Comparison of ENCODE assay signal across 27 mouse cellular contexts in the genomic region with DNA sequence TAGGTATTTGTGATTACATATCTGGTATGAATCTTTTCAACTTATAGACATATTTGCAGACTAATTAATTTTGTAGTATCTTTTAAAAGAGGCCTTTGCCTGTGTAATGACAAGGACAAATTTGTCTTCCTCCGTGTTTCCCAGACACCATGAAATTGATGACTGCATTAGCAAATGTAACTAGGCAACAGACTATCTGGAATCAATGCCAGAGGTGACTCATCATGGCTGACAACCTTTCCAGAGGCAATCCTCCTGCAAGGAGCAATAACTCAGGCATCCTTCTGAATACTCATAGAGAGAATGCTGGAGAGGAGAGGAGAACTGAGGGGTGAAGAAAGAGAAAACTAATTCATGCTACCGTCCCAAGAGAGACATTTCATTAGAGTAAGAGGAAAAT.
DNase-seq lines count a peak whose midpoint lies in the region; ATAC-seq lines count a peak whose summit lies in the region.
"Had no signal": no experiment of that assay in that cellular context is flagged by ENCODE, and none has a peak within 500 bp of the region (broad histone marks: within the 10 kb centered on the region; RNA-seq: fewer than 3 reads in every experiment).

No protein-coding gene starts in this region.

- ATAC-seq in forebrain, embryonic 14.5 days = no peak
- no peak for ATAC-seq in forebrain, embryonic 15.5 days (replicated peaks)
- ATAC-seq: intestine, postnatal 0 days; midbrain, embryonic 13.5 days had no signal

- WGBS in forebrain, embryonic 14.5 days = 76% methylated on average over 2 of the region's 2 CpGs
- 87% methylated on average over 2 of the region's 2 CpGs for WGBS in forebrain, embryonic 15.5 days

- no peak overlapping the region for H3K4me2 ChIP-seq in forebrain, embryonic 14.5 days (ENCODE audit: low read length)
- no peak overlapping the region for H3K4me2 ChIP-seq in forebrain, embryonic 15.5 days (replicated peaks)
- H3K4me2 ChIP-seq: embryonic facial prominence, embryonic 15.5 days; heart, embryonic 13.5 days; kidney, embryonic 15.5 days; liver, embryonic 13.5 days; midbrain, embryonic 13.5 days; neural tube, embryonic 12.5 days had no signal

- H3K4me3 ChIP-seq in forebrain, embryonic 14.5 days (ENCODE audit: low read depth, low read length) = no peak overlapping the region
- no peak overlapping the region for H3K4me3 ChIP-seq in forebrain, embryonic 15.5 days
- H3K4me3 ChIP-seq: embryonic facial prominence, embryonic 15.5 days; heart, adult 2 months; heart, embryonic 13.5 days; kidney, embryonic 15.5 days; left cerebral cortex, adult 2 months; liver, embryonic 13.5 days; midbrain, embryonic 13.5 days; neural tube, embryonic 12.5 days had no signal

- no peak overlapping the region for H3K9ac ChIP-seq in forebrain, embryonic 14.5 days (ENCODE audit: low read length)
- no peak overlapping the region for H3K9ac ChIP-seq in forebrain, embryonic 15.5 days (replicated peaks)
- H3K9ac ChIP-seq: embryonic facial prominence, embryonic 15.5 days; heart, embryonic 13.5 days; kidney, embryonic 15.5 days; liver, embryonic 13.5 days; midbrain, embryonic 13.5 days; neural tube, embryonic 12.5 days had no signal

- no peak overlapping the region for H3K27ac ChIP-seq in forebrain, embryonic 14.5 days (ENCODE audit: low read depth, low read length)
- no peak overlapping the region for H3K27ac ChIP-seq in forebrain, embryonic 15.5 days (replicated peaks)
- H3K27ac ChIP-seq: embryonic facial prominence, embryonic 15.5 days; heart, adult 2 months; heart, embryonic 13.5 days; kidney, embryonic 15.5 days; left cerebral cortex, adult 2 months; liver, embryonic 13.5 days; midbrain, embryonic 13.5 days; neural tube, embryonic 12.5 days had no signal

- no peaks in the 10 kb centered on the region for H3K4me1 ChIP-seq in forebrain, embryonic 14.5 days (ENCODE audit: control insufficient read depth, insufficient read depth, low read length)
- no peaks in the 10 kb centered on the region for H3K4me1 ChIP-seq in forebrain, embryonic 15.5 days
- H3K4me1 ChIP-seq: embryonic facial prominence, embryonic 15.5 days; heart, embryonic 13.5 days; kidney, embryonic 15.5 days; liver, embryonic 13.5 days; midbrain, embryonic 13.5 days; neural tube, embryonic 12.5 days had no signal

- no peaks in the 10 kb centered on the region for H3K27me3 ChIP-seq in forebrain, embryonic 14.5 days (replicated peaks; ENCODE audit: control insufficient read depth, insufficient read depth, low read length)
- H3K27me3 ChIP-seq in forebrain, embryonic 15.5 days = no peaks in the 10 kb centered on the region
- H3K27me3 ChIP-seq: CH12.LX; embryonic facial prominence, embryonic 15.5 days; heart, embryonic 13.5 days; kidney, embryonic 15.5 days; liver, embryonic 13.5 days; midbrain, embryonic 13.5 days; neural tube, embryonic 12.5 days had no signal

- peak; percentile 3 for DNase-seq in forebrain, embryonic 14.5 days (ENCODE audit: low spot score)
- DNase-seq in layer of hippocampus, adult 18-20 months (ENCODE audit: low spot score in 2 of 2) = peak; percentile 16 to 59
- no peak for DNase-seq in layer of hippocampus, postnatal 10 days (ENCODE audit: low spot score in 2 of 2)
- DNase-seq in layer of hippocampus, adult 8-10 months (ENCODE audit: low spot score in 2 of 2) = peak; percentile 11 to 12
- no peak for DNase-seq in lung, postnatal 14 days
- no peak for DNase-seq in thymus, postnatal 25 days
- DNase-seq: B cell, adult 2 months; cerebellum, adult 18-20 months; cerebellum, postnatal 14 days; gastrocnemius, postnatal 36 days; heart, adult 2 months; heart, postnatal 14 days; kidney, postnatal 36 days; liver, embryonic 13.5 days; lung, adult 2 months; right cerebral cortex, postnatal 25 days; spleen, adult 18-20 months had no signal

- H3K9me3 ChIP-seq in forebrain, embryonic 14.5 days (replicated peaks; ENCODE audit: control insufficient read depth, low read length) = no peaks in the 10 kb centered on the region
- no peaks in the 10 kb centered on the region for H3K9me3 ChIP-seq in forebrain, embryonic 15.5 days
- H3K9me3 ChIP-seq: embryonic facial prominence, embryonic 15.5 days; G1E; heart, embryonic 13.5 days; kidney, embryonic 15.5 days; liver, embryonic 13.5 days; midbrain, embryonic 13.5 days; neural tube, embryonic 12.5 days had no signal

- H3K36me3 ChIP-seq in forebrain, embryonic 14.5 days (ENCODE audit: control insufficient read depth, insufficient read depth, low read length) = no peaks in the 10 kb centered on the region
- no peaks in the 10 kb centered on the region for H3K36me3 ChIP-seq in forebrain, embryonic 15.5 days
- H3K36me3 ChIP-seq: embryonic facial prominence, embryonic 15.5 days; G1E; heart, embryonic 13.5 days; kidney, embryonic 15.5 days; liver, embryonic 13.5 days; midbrain, embryonic 13.5 days; neural tube, embryonic 12.5 days had no signal

Comparison
In these comparisons a context has a peak if more than half of its experiments do, and no peak if none do; other contexts are left out.
1. DNase-seq: peak in forebrain, embryonic 14.5 days (single experiment), layer of hippocampus, adult 18-20 months (2 of 2) and layer of hippocampus, adult 8-10 months (2 of 2); none in layer of hippocampus, postnatal 10 days (0 of 2), lung, postnatal 14 days (single experiment) and thymus, postnatal 25 days (single experiment).